10 mouse cellular contexts compared by ENCODE assay signal in the genomic region with DNA sequence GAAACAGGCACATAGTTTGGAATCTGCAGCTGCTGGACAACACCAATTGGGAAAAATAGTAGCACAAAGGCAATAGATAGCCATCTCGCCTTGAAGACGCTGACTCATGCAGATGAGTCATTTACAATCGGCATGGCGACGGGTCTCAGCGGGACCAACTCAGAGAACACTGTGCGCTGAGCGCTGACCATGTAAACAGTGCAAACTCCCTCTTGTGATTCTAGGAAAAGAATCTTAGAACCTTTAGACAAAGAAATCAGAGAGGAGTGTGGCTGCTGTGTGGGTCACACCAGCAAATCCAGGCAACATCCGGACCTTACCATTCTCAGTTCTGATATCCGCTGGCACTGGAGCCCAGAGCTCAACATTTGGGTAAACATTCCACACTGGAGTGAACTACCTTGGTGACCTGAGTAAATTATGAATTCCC. TPM values are rescaled to one million over a fixed set of nuclear protein-coding genes. Genes with fewer than 3 reads are reported as not detected.
DNase-seq lines count a peak whose midpoint lies in the region; TF ChIP-seq lines count a peak whose summit lies in the region.
"Had no signal": no experiment of that assay in that cellular context is flagged by ENCODE, and none has a peak within 500 bp of the region (broad histone marks: within the 10 kb centered on the region; RNA-seq: fewer than 3 reads in every experiment).

No protein-coding gene starts in this region.

- no peaks in the 10 kb centered on the region for H3K9me3 ChIP-seq in forebrain, embryonic 10.5 days
- H3K9me3 ChIP-seq: embryonic facial prominence, embryonic 12.5 days; neural tube, embryonic 12.5 days had no signal

- no peak for TF ChIP-seq CTCF in brain, embryonic 14.5 days (IDR thresholded peaks at IDR 0.05; ENCODE audit: borderline replicate concordance, extremely low read depth, insufficient read depth, insufficient read length)
- no peak for TF ChIP-seq CTCF in lung, adult 2 months (IDR thresholded peaks at IDR 0.05; ENCODE audit: insufficient read depth, low read length)

- peak overlapping the region; percentile 42 for H3K4me3 ChIP-seq in lung, adult 2 months (replicated peaks; ENCODE audit: extremely low read depth, low read depth, low read length)
- H3K4me3 ChIP-seq in forebrain, embryonic 10.5 days, result no peak overlapping the region
- H3K4me3 ChIP-seq: embryonic facial prominence, embryonic 12.5 days; neural tube, embryonic 12.5 days had no signal

- no peaks in the 10 kb centered on the region for H3K36me3 ChIP-seq in forebrain, embryonic 10.5 days (replicated peaks)
- H3K36me3 ChIP-seq: embryonic facial prominence, embryonic 12.5 days; neural tube, embryonic 12.5 days had no signal

- no peak for TF ChIP-seq POLR2A in brain, embryonic 14.5 days (IDR thresholded peaks at IDR 0.05; ENCODE audit: borderline replicate concordance, extremely low read depth, insufficient read depth, insufficient read length, poor library complexity, severe bottlenecking)
- no peak for TF ChIP-seq POLR2A in lung, adult 2 months (IDR thresholded peaks at IDR 0.05; ENCODE audit: borderline replicate concordance, extremely low read depth, low read depth, low read length)

- peak; percentile 50 to 70 for DNase-seq in urinary bladder, adult 18-20 months (ENCODE audit: low spot score in 2 of 2)
- DNase-seq in urinary bladder, postnatal 10 days (ENCODE audit: low spot score), result no peak
- peak; percentile 30 for DNase-seq in brain, embryonic 14.5 days (ENCODE audit: low read depth)
- peak; percentile 46 for DNase-seq in heart, postnatal 4 days
- peak; percentile 62 for DNase-seq in lung, adult 2 months
- DNase-seq in layer of hippocampus, adult 8-10 months (ENCODE audit: low spot score in 2 of 2), result no peak
- no peak for DNase-seq in right cerebral cortex, postnatal 14 days
- DNase-seq in forebrain, embryonic 10.5 days (ENCODE audit: extremely low spot score, low spot score), result no peak

- H3K27me3 ChIP-seq in forebrain, embryonic 10.5 days (ENCODE audit: poor library complexity, severe bottlenecking), result no peaks in the 10 kb centered on the region
- H3K27me3 ChIP-seq: embryonic facial prominence, embryonic 12.5 days; neural tube, embryonic 12.5 days had no signal

- H3K4me1 ChIP-seq in lung, adult 2 months (ENCODE audit: control insufficient read depth, insufficient read depth, low read length), result peaks cover 3% of the 10 kb centered on the region; the same call in 1 of the 2 replicates
- H3K4me1 ChIP-seq in forebrain, embryonic 10.5 days, result no peaks in the 10 kb centered on the region
- H3K4me1 ChIP-seq: embryonic facial prominence, embryonic 12.5 days; neural tube, embryonic 12.5 days had no signal

- H3K27ac ChIP-seq in forebrain, embryonic 10.5 days, result no peak overlapping the region
- H3K27ac ChIP-seq: embryonic facial prominence, embryonic 12.5 days; neural tube, embryonic 12.5 days had no signal

- 13% methylated on average over 10 of the region's 10 CpGs for WGBS in lung, adult 2 months
- WGBS in forebrain, embryonic 10.5 days, result 60% methylated on average over 10 of the region's 10 CpGs

RNA-seq across cellular contexts. Expression of gene Klf6, which starts 16.1 kb away (rescaled TPM):
- 19.6 and 27.0 TPM in 2 replicates for polyA plus RNA-seq in brain, embryonic 14.5 days (2012; rRNA removed)
- 10 to 100 TPM; 62.0 to 68.7 TPM for total RNA-seq in heart, postnatal 4 days (2021)
- polyA plus RNA-seq in lung, adult 2 months (2012; rRNA removed), result 39.5 and 44.8 TPM in 2 replicates
- total RNA-seq in layer of hippocampus, adult 8-10 months (2022), result 10 to 100 TPM; 30.6 to 38.0 (median 33.1) TPM
- 42.6 and 43.6 TPM in 2 replicates for polyA plus RNA-seq in forebrain, embryonic 10.5 days (2016; fragmentation: Nextera tagmentation; extraction: Ambion mirVana)

Comparison
In these comparisons a context has a peak if more than half of its experiments do, and no peak if none do; other contexts are left out.
1. DNase-seq: peak in urinary bladder, adult 18-20 months (2 of 2), brain, embryonic 14.5 days (single experiment), heart, postnatal 4 days (single experiment) and lung, adult 2 months (single experiment); none in urinary bladder, postnatal 10 days (single experiment), layer of hippocampus, adult 8-10 months (0 of 2), right cerebral cortex, postnatal 14 days (single experiment) and forebrain, embryonic 10.5 days (single experiment).